Mouse (Mus musculus): ENCODE results near the gene Pde10a. TPM values are rescaled to one million over a fixed set of nuclear protein-coding genes. Genes with fewer than 3 reads are reported as not detected.

Gene Pde10a
- polyA plus RNA-seq, 1 experiment: 26.2 TPM

GRCm38 (mm10) chr17:8505669-8506426 is 19.3 kb upstream of the Pde10a start:
- H3K4me1 ChIP-seq (ENCODE audit: control insufficient read depth, insufficient read depth, low read length): peaks cover 6% of the 10 kb centered on the region; the same call in 1 of the 2 replicates
- peak overlapping the region; percentile 22; the same call in 1 of the 2 replicates for H3K4me3 ChIP-seq (ENCODE audit: control insufficient read depth, low read depth, low read length)
- no peak for TF ChIP-seq CTCF (IDR thresholded peaks at IDR 0.05; ENCODE audit: control insufficient read depth, insufficient read depth, insufficient replicate concordance, low read depth, low read length)
- no peak for TF ChIP-seq POLR2A (IDR thresholded peaks at IDR 0.05; ENCODE audit: control insufficient read depth, low read depth, low read length)
- no peaks in the 10 kb centered on the region for H3K27me3 ChIP-seq (ENCODE audit: control insufficient read depth, insufficient read depth, low read length)
- H3K36me3 ChIP-seq (ENCODE audit: control insufficient read depth, insufficient read depth, low read length): no peaks in the 10 kb centered on the region
- no peak overlapping the region for H3K27ac ChIP-seq (ENCODE audit: control insufficient read depth, insufficient read depth, low read depth, low read length)

- TF ChIP-seq POLR2A (IDR thresholded peaks at IDR 0.05; ENCODE audit: control insufficient read depth, low read depth, low read length): no peak
- TF ChIP-seq CTCF (IDR thresholded peaks at IDR 0.05; ENCODE audit: control insufficient read depth, insufficient read depth, insufficient replicate concordance, low read depth, low read length): no peak
- H3K27ac ChIP-seq (ENCODE audit: control insufficient read depth, insufficient read depth, low read depth, low read length): no peak overlapping the region
Observed at GRCm38 (mm10) chr17:8506726-8507125, 18.4 kb upstream of the Pde10a start.

GRCm38 (mm10) chr17:8507654-8508053 is 17.5 kb upstream of the Pde10a start:
- Histone ChIP-seq H3K4me3 (ENCODE audit: control insufficient read depth, low read depth, low read length) (no peak overlapping the region), H3K36me3 (ENCODE audit: control insufficient read depth, insufficient read depth, low read length) (no peaks in the 10 kb centered on the region), H3K4me1 (ENCODE audit: control insufficient read depth, insufficient read depth, low read length) (peaks cover 6% of the 10 kb centered on the region; the same call in 1 of the 2 replicates), H3K27ac (ENCODE audit: control insufficient read depth, insufficient read depth, low read depth, low read length) (no peak overlapping the region), H3K27me3 (ENCODE audit: control insufficient read depth, insufficient read depth, low read length) (no peaks in the 10 kb centered on the region)
- TF ChIP-seq POLR2A (IDR thresholded peaks at IDR 0.05; ENCODE audit: control insufficient read depth, low read depth, low read length) (no peak), CTCF (IDR thresholded peaks at IDR 0.05; ENCODE audit: control insufficient read depth, insufficient read depth, insufficient replicate concordance, low read depth, low read length) (no peak)

More at GRCm38 (mm10) chr17:8506726-8507125, 18.4 kb upstream of the Pde10a start:
- Histone ChIP-seq H3K27me3 (ENCODE audit: control insufficient read depth, insufficient read depth, low read length) (no peaks in the 10 kb centered on the region), H3K4me3 (ENCODE audit: control insufficient read depth, low read depth, low read length) (no peak overlapping the region), H3K36me3 (ENCODE audit: control insufficient read depth, insufficient read depth, low read length) (no peaks in the 10 kb centered on the region), H3K4me1 (ENCODE audit: control insufficient read depth, insufficient read depth, low read length) (peaks cover 6% of the 10 kb centered on the region; the same call in 1 of the 2 replicates)

- Histone ChIP-seq H3K27ac (ENCODE audit: control insufficient read depth, insufficient read depth, low read depth, low read length) (no peak overlapping the region), H3K4me3 (ENCODE audit: control insufficient read depth, low read depth, low read length) (no peak overlapping the region), H3K4me1 (ENCODE audit: control insufficient read depth, insufficient read depth, low read length) (peaks cover 9% of the 10 kb centered on the region), H3K27me3 (ENCODE audit: control insufficient read depth, insufficient read depth, low read length) (no peaks in the 10 kb centered on the region), H3K36me3 (ENCODE audit: control insufficient read depth, insufficient read depth, low read length) (no peaks in the 10 kb centered on the region)
- TF ChIP-seq POLR2A (IDR thresholded peaks at IDR 0.05; ENCODE audit: control insufficient read depth, low read depth, low read length) (no peak), CTCF (IDR thresholded peaks at IDR 0.05; ENCODE audit: control insufficient read depth, insufficient read depth, insufficient replicate concordance, low read depth, low read length) (no peak)
Observed at GRCm38 (mm10) chr17:8508305-8509141, 16.6 kb upstream of the Pde10a start.

GRCm38 (mm10) chr17:8516006-8516405 is 9.2 kb upstream of the Pde10a start:
- Histone ChIP-seq H3K4me1 (ENCODE audit: control insufficient read depth, insufficient read depth, low read length) (peaks cover 3% of the 10 kb centered on the region), H3K27me3 (ENCODE audit: control insufficient read depth, insufficient read depth, low read length) (no peaks in the 10 kb centered on the region), H3K27ac (ENCODE audit: control insufficient read depth, insufficient read depth, low read depth, low read length) (no peak overlapping the region), H3K36me3 (ENCODE audit: control insufficient read depth, insufficient read depth, low read length) (no peaks in the 10 kb centered on the region), H3K4me3 (ENCODE audit: control insufficient read depth, low read depth, low read length) (no peak overlapping the region)
- TF ChIP-seq POLR2A (IDR thresholded peaks at IDR 0.05; ENCODE audit: control insufficient read depth, low read depth, low read length): no peak
- TF ChIP-seq CTCF (IDR thresholded peaks at IDR 0.05; ENCODE audit: control insufficient read depth, insufficient read depth, insufficient replicate concordance, low read depth, low read length): no peak

- TF ChIP-seq CTCF (IDR thresholded peaks at IDR 0.05; ENCODE audit: control insufficient read depth, insufficient read depth, insufficient replicate concordance, low read depth, low read length) (no peak), POLR2A (IDR thresholded peaks at IDR 0.05; ENCODE audit: control insufficient read depth, low read depth, low read length) (no peak)
- H3K27ac ChIP-seq (ENCODE audit: control insufficient read depth, insufficient read depth, low read depth, low read length): no peak overlapping the region
- no peak overlapping the region for H3K4me3 ChIP-seq (ENCODE audit: control insufficient read depth, low read depth, low read length)
- no peaks in the 10 kb centered on the region for H3K27me3 ChIP-seq (ENCODE audit: control insufficient read depth, insufficient read depth, low read length)
- H3K36me3 ChIP-seq (ENCODE audit: control insufficient read depth, insufficient read depth, low read length): no peaks in the 10 kb centered on the region
- H3K4me1 ChIP-seq (ENCODE audit: control insufficient read depth, insufficient read depth, low read length): peaks cover 7% of the 10 kb centered on the region
Observed at GRCm38 (mm10) chr17:8523986-8524385, 1.2 kb upstream of the Pde10a start.
